Mouse (Mus musculus): Measurements from ENCODE around the gene Lrrc56. TPM values are rescaled to one million over a fixed set of nuclear protein-coding genes. Genes with fewer than 3 reads are reported as not detected.
"Not testable (repeated sequence)": the region's sequence is repeated elsewhere in the genome, so short reads cannot be mapped to it uniquely, and the experiment has no call there.

The Lrrc56 gene
- polyA plus RNA-seq, 1 experiment from 2014 or later, result 3.8 TPM

GRCm38 (mm10) chr7:141229702-141230101, 35.7 kb downstream of the Lrrc56 start:
- DNase-seq (no peak), ATAC-seq (ENCODE audit: insufficient read depth) (no peak)
- Histone ChIP-seq H3K4me1 (ENCODE audit: insufficient read depth) (peaks cover 10% of the 10 kb centered on the region), H3K9me3 (ENCODE audit: low read depth, low read length) (no peaks in the 10 kb centered on the region), H3K36me3 (ENCODE audit: insufficient read depth) (peaks cover 44% of the 10 kb centered on the region), H3K27me3 (ENCODE audit: insufficient read depth, low read length) (no peaks in the 10 kb centered on the region), H3K4me2 (peak overlapping the region; percentile 98), H3K27ac (ENCODE audit: low read depth) (no peak overlapping the region), H3K9ac (peak overlapping the region; percentile 97), H3K4me3 (ENCODE audit: low read depth, low read length) (peak overlapping the region; percentile 100)
- no peak for TF ChIP-seq CTCF (IDR thresholded peaks at IDR 0.05; ENCODE audit: low read depth)
- WGBS, result 45% methylated on average over 6 of the region's 6 CpGs

DNA sequence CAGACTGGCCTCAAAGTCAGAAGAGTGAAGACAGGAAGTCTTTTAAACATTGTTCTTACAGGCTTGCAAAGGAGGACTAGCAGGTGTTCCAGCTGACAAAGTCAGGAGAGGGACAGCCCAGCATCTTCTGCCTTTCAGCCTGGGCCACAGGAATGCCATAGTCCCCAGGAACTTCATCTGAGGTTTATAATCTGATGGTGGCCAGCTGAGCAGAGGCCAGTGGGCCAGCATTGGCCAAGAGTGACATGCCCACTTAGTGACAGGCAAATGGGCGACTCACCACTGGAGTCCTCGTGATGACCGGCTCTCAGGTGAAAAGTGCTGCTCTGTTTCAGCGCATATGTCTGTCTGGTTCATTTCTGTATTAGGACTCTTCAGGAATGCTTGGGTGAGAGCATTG, 36.6 kb downstream of the Lrrc56 start:
- Histone ChIP-seq H3K9ac (peak overlapping the region; percentile 13; the same call in 1 of the 2 replicates), H3K27ac (ENCODE audit: low read depth) (no peak overlapping the region), H3K4me1 (ENCODE audit: insufficient read depth) (peaks cover 10% of the 10 kb centered on the region), H3K36me3 (ENCODE audit: insufficient read depth) (peaks cover 52% of the 10 kb centered on the region), H3K9me3 (ENCODE audit: low read depth, low read length) (no peaks in the 10 kb centered on the region), H3K27me3 (ENCODE audit: insufficient read depth, low read length) (no peaks in the 10 kb centered on the region), H3K4me3 (ENCODE audit: low read depth, low read length) (no peak overlapping the region), H3K4me2 (peak overlapping the region; percentile 98)
- no peak for DNase-seq
- ATAC-seq (ENCODE audit: insufficient read depth), result no peak
- no peak for TF ChIP-seq CTCF (IDR thresholded peaks at IDR 0.05; ENCODE audit: low read depth)
- 93% methylated on average over 4 of the region's 4 CpGs for WGBS

DNA sequence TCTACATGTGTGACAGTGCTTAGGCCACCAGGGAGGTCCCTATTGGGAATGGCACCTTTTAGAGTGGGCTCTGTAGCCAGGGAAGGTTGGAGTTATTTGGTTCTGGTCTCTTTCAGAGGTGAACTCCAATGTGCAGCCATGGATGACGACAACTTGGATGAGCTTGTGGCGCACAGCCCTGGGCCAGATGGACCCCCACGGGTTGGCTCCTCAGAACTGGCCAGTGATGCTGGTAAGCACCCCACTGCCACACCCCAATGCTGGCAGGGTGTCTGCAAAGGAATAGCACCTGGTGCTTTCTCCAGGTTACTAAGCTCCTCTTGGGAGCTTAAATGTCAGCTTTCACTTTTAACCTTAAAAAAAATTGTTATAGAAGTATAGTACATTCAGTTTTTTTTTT, 37.2 kb downstream of the Lrrc56 start:
- no peaks in the 10 kb centered on the region for H3K9me3 ChIP-seq (ENCODE audit: low read depth, low read length)
- H3K4me2 ChIP-seq, result no peak overlapping the region
- no peak overlapping the region for H3K9ac ChIP-seq
- 79% methylated on average over 3 of the region's 3 CpGs for WGBS
- no peaks in the 10 kb centered on the region for H3K27me3 ChIP-seq (ENCODE audit: insufficient read depth, low read length)
- ATAC-seq (ENCODE audit: insufficient read depth) (no peak), DNase-seq (no peak)
- no peak overlapping the region for H3K4me3 ChIP-seq (ENCODE audit: low read depth, low read length)
- no peak for TF ChIP-seq CTCF (IDR thresholded peaks at IDR 0.05; ENCODE audit: low read depth)
- peaks cover 56% of the 10 kb centered on the region for H3K36me3 ChIP-seq (ENCODE audit: insufficient read depth)
- H3K27ac ChIP-seq (ENCODE audit: low read depth), result no peak overlapping the region
- H3K4me1 ChIP-seq (ENCODE audit: insufficient read depth), result peaks cover 10% of the 10 kb centered on the region

- ATAC-seq (ENCODE audit: insufficient read depth), result no peak
These were observed 37.6 kb downstream of the Lrrc56 start for GRCm38 (mm10) chr7:141231551-141231950.

GRCm38 (mm10) chr7:141250486-141250885, 56.5 kb downstream of the Lrrc56 start:
- ATAC-seq (ENCODE audit: insufficient read depth); H3K9me3 ChIP-seq (ENCODE audit: low read depth, low read length); H3K27ac ChIP-seq (ENCODE audit: low read depth); H3K27me3 ChIP-seq (ENCODE audit: insufficient read depth, low read length); H3K9ac ChIP-seq; H3K4me2 ChIP-seq; H3K4me1 ChIP-seq (ENCODE audit: insufficient read depth); H3K4me3 ChIP-seq (ENCODE audit: low read depth, low read length); DNase-seq: not testable (repeated sequence)
- peaks cover 94% of the 10 kb centered on the region for H3K36me3 ChIP-seq (ENCODE audit: insufficient read depth)
- 78% methylated on average over 4 of the region's 4 CpGs for WGBS

More at GRCm38 (mm10) chr7:141231551-141231950, 37.6 kb downstream of the Lrrc56 start:
- Histone ChIP-seq H3K9ac (no peak overlapping the region), H3K4me2 (no peak overlapping the region), H3K27ac (ENCODE audit: low read depth) (no peak overlapping the region), H3K36me3 (ENCODE audit: insufficient read depth) (peaks cover 61% of the 10 kb centered on the region), H3K27me3 (ENCODE audit: insufficient read depth, low read length) (no peaks in the 10 kb centered on the region), H3K4me1 (ENCODE audit: insufficient read depth) (peaks cover 10% of the 10 kb centered on the region), H3K9me3 (ENCODE audit: low read depth, low read length) (no peaks in the 10 kb centered on the region), H3K4me3 (ENCODE audit: low read depth, low read length) (no peak overlapping the region)
- TF ChIP-seq CTCF (IDR thresholded peaks at IDR 0.05; ENCODE audit: low read depth), result no peak
- WGBS, result 90% methylated on average over 9 of the region's 10 CpGs
- no peak for DNase-seq

DNA sequence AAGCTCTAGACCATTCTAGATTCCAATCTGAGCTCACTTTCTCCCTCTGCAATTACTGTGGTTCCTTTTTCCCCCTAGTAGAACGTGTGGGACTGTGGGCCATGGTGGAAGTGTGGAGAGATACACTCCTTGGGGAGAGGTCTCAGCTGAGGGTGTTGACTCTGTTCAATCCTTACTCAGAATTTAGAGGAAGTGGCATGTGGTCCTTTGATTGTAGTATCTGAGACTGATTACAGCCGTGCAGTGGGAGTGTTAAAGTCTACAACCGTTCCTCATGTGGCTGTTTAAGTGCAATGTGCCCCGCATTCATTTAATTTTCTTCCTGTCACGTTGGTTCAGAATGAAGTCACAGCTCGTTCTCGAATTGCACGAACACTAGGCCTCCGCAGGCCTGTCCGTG, 62.2 kb downstream of the Lrrc56 start:
- no peaks in the 10 kb centered on the region for H3K9me3 ChIP-seq (ENCODE audit: low read depth, low read length)
- DNase-seq (no peak), ATAC-seq (ENCODE audit: insufficient read depth) (no peak)
- TF ChIP-seq CTCF (IDR thresholded peaks at IDR 0.05; ENCODE audit: low read depth), result no peak
- no peaks in the 10 kb centered on the region for H3K27me3 ChIP-seq (ENCODE audit: insufficient read depth, low read length)
- no peak overlapping the region for H3K27ac ChIP-seq (ENCODE audit: low read depth)
- no peak overlapping the region for H3K4me2 ChIP-seq
- H3K4me1 ChIP-seq (ENCODE audit: insufficient read depth), result no peaks in the 10 kb centered on the region
- no peak overlapping the region for H3K9ac ChIP-seq
- 91% methylated on average over 10 of the region's 10 CpGs for WGBS
- H3K36me3 ChIP-seq (ENCODE audit: insufficient read depth), result peaks cover 96% of the 10 kb centered on the region
- no peak overlapping the region for H3K4me3 ChIP-seq (ENCODE audit: low read depth, low read length)

MicroRNAs within 50 kb of the gene (microRNA counts, 519-probe panel; counts per million panel counts)
- microRNA mmu-miR-210, result 3,389 counts per million, percentile 67 among the panel's probes with 10 or more counts

Small RNA genes within 50 kb of the gene (microRNA-seq; reads per million reads assigned to microRNA genes)
- 553 reads per million, percentile 67 among the genes with 10 or more reads in this experiment for gene Mir210 (ENCODE audit: borderline number of aligned reads)

Other genes with a start within 250 kb of the Lrrc56 start
- gene Ifitm5, start 243.9 kb upstream of the Lrrc56 start, polyA plus RNA-seq (2014; fragmentation: Nextera tagmentation; extraction: Ambion mirVana), result 1.0 and 1.3 TPM in 2 replicates
- not detected in 2 replicates for gene Gm45717, start 238.2 kb upstream of the Lrrc56 start, polyA plus RNA-seq (2014; fragmentation: Nextera tagmentation; extraction: Ambion mirVana)
- gene Ifitm2, start 238.2 kb upstream of the Lrrc56 start, polyA plus RNA-seq (2014; fragmentation: Nextera tagmentation; extraction: Ambion mirVana), result 1,035 and 1,087 TPM in 2 replicates
- gene Ifitm1, start 226.9 kb upstream of the Lrrc56 start, polyA plus RNA-seq (2014; fragmentation: Nextera tagmentation; extraction: Ambion mirVana), result 35.4 and 42.5 TPM in 2 replicates
- gene Ifitm3, start 183.4 kb upstream of the Lrrc56 start, polyA plus RNA-seq (2014; fragmentation: Nextera tagmentation; extraction: Ambion mirVana), result 164 and 183 TPM in 2 replicates
- 0.49 and 1.1 TPM in 2 replicates for gene Ifitm6, start 176.2 kb upstream of the Lrrc56 start, polyA plus RNA-seq (2014; fragmentation: Nextera tagmentation; extraction: Ambion mirVana)
- not detected in 2 replicates for gene Gm17387, start 165.0 kb upstream of the Lrrc56 start, polyA plus RNA-seq (2014; fragmentation: Nextera tagmentation; extraction: Ambion mirVana)
- 5.6 and 7.1 TPM in 2 replicates for gene B4galnt4, start 133.1 kb upstream of the Lrrc56 start, polyA plus RNA-seq (2014; fragmentation: Nextera tagmentation; extraction: Ambion mirVana)
- gene Pkp3, start 115.9 kb upstream of the Lrrc56 start, polyA plus RNA-seq (2014; fragmentation: Nextera tagmentation; extraction: Ambion mirVana), result 7.5 and 8.7 TPM in 2 replicates
- gene Sigirr, start 93.6 kb upstream of the Lrrc56 start, polyA plus RNA-seq (2014; fragmentation: Nextera tagmentation; extraction: Ambion mirVana), result 7.8 and 9.8 TPM in 2 replicates
- gene Ano9, start 76.4 kb upstream of the Lrrc56 start, polyA plus RNA-seq (2014; fragmentation: Nextera tagmentation; extraction: Ambion mirVana), result 4.2 and 4.3 TPM in 2 replicates
- gene Ptdss2, start 71.8 kb upstream of the Lrrc56 start, polyA plus RNA-seq (2014; fragmentation: Nextera tagmentation; extraction: Ambion mirVana), result 50.6 and 57.7 TPM in 2 replicates
- gene Rnh1, start 21.3 kb upstream of the Lrrc56 start, polyA plus RNA-seq (2014; fragmentation: Nextera tagmentation; extraction: Ambion mirVana), result 124 and 130 TPM in 2 replicates
- 85.8 and 97.4 TPM in 2 replicates for gene Hras, start 152 bp upstream of the Lrrc56 start, polyA plus RNA-seq (2014; fragmentation: Nextera tagmentation; extraction: Ambion mirVana)
- 0.74 and 1.4 TPM in 2 replicates for gene Lmntd2, start 19.9 kb downstream of the Lrrc56 start, polyA plus RNA-seq (2014; fragmentation: Nextera tagmentation; extraction: Ambion mirVana)
- 38.9 and 41.1 TPM in 2 replicates for gene Rassf7, start 21.7 kb downstream of the Lrrc56 start, polyA plus RNA-seq (2014; fragmentation: Nextera tagmentation; extraction: Ambion mirVana)
- gene Phrf1, start 34.6 kb downstream of the Lrrc56 start, polyA plus RNA-seq (2014; fragmentation: Nextera tagmentation; extraction: Ambion mirVana), result 80.7 and 85.4 TPM in 2 replicates
- gene Irf7, start 72.3 kb downstream of the Lrrc56 start, polyA plus RNA-seq (2014; fragmentation: Nextera tagmentation; extraction: Ambion mirVana), result 1.0 and 1.9 TPM in 2 replicates
- gene Cdhr5, start 82.6 kb downstream of the Lrrc56 start, polyA plus RNA-seq (2014; fragmentation: Nextera tagmentation; extraction: Ambion mirVana), result not detected in 2 replicates
- 2.2 and 5.1 TPM in 2 replicates for gene Sct, start 85.0 kb downstream of the Lrrc56 start, polyA plus RNA-seq (2014; fragmentation: Nextera tagmentation; extraction: Ambion mirVana)
- gene Drd4, start 97.8 kb downstream of the Lrrc56 start, polyA plus RNA-seq (2014; fragmentation: Nextera tagmentation; extraction: Ambion mirVana), result 1.0 and 1.4 TPM in 2 replicates
- 69.8 and 74.2 TPM in 2 replicates for gene Deaf1, start 133.5 kb downstream of the Lrrc56 start, polyA plus RNA-seq (2014; fragmentation: Nextera tagmentation; extraction: Ambion mirVana)
- gene Tmem80, start 133.6 kb downstream of the Lrrc56 start, polyA plus RNA-seq (2014; fragmentation: Nextera tagmentation; extraction: Ambion mirVana), result 28.8 and 30.3 TPM in 2 replicates
- gene Eps8l2, start 144.7 kb downstream of the Lrrc56 start, polyA plus RNA-seq (2014; fragmentation: Nextera tagmentation; extraction: Ambion mirVana), result 20.0 and 22.4 TPM in 2 replicates
- gene Taldo1, start 198.0 kb downstream of the Lrrc56 start, polyA plus RNA-seq (2014; fragmentation: Nextera tagmentation; extraction: Ambion mirVana), result 241 and 257 TPM in 2 replicates
- gene Gatd1, start 220.0 kb downstream of the Lrrc56 start, polyA plus RNA-seq (2014; fragmentation: Nextera tagmentation; extraction: Ambion mirVana), result 48.5 and 49.1 TPM in 2 replicates
- gene Cend1, start 235.3 kb downstream of the Lrrc56 start, polyA plus RNA-seq (2014; fragmentation: Nextera tagmentation; extraction: Ambion mirVana), result not detected in 2 replicates
- gene Slc25a22, start 243.7 kb downstream of the Lrrc56 start, polyA plus RNA-seq (2014; fragmentation: Nextera tagmentation; extraction: Ambion mirVana), result 27.6 and 30.1 TPM in 2 replicates
- gene Pidd1, start 249.9 kb downstream of the Lrrc56 start, polyA plus RNA-seq (2014; fragmentation: Nextera tagmentation; extraction: Ambion mirVana), result 12.6 and 14.2 TPM in 2 replicates

Measured in lung, embryonic 14.5 days (tissue).